Mouse (Mus musculus) small intestine, adult 2 months (tissue): Measurements from ENCODE around the gene Gjd2.

Experiments
- CTCF ChIP-seq: fragments of 200-500 bp; IDR thresholded peaks from 2 replicates; pipeline ENCODE4 v1.5.1; 2012; ENCODE audit warnings: low read depth, mild to moderate bottlenecking, control low read depth, inconsistent platforms, low read length, moderate library complexity, mixed read lengths; ENCODE audit not compliant: insufficient replicate concordance, insufficient read length; ENCODE audit errors: extremely low read depth
- POLR2A ChIP-seq: fragments of 200-500 bp; IDR thresholded peaks from 2 replicates; pipeline ENCODE4 v1.6.1; 2012; ENCODE audit warnings: low read depth, mild to moderate bottlenecking, control low read depth, inconsistent platforms, low read length, moderate library complexity

DNA sequence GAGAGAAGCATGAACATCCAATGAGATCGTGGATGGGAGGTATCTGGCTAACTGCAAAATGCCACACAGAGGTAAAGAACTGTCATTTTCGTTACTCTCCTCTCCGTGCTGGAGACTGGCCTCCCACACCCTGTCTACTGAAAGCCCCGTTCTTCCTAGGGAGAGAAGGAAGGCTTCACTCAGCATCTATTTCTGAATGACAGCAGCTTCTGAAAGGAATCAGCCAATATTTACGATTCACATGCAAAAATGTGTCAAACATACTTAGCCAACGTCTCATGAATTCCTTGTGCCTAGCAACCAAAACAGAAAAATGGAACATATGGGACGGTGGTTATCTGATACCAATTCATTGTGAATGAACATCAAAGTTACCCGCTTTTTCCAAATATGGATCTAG, 15.9 kb downstream of the Gjd2 start:
- TF ChIP-seq CTCF (no peak), POLR2A (no peak)
